Mouse (Mus musculus): Measurements from ENCODE around the gene Tada3.

The Tada3 gene

GRCm38 (mm10) chr6:113388960-113389359 is 11.3 kb upstream of the Tada3 start, which contains the start of gene Ttll3:
Ttll3 (plus strand) TSS chr6:113389260.
- no peak for DNase-seq (ENCODE audit: low read depth, low spot score)

GRCm38 (mm10) chr6:113386025-113386424 is 8.3 kb upstream of the Tada3 start:
- no peak for DNase-seq (ENCODE audit: low read depth, low spot score)

GRCm38 (mm10) chr6:113385160-113385714 is 7.6 kb upstream of the Tada3 start:
- DNase-seq (ENCODE audit: low read depth, low spot score), result no peak

GRCm38 (mm10) chr6:113384351-113384927 is 6.8 kb upstream of the Tada3 start:
- no peak for DNase-seq (ENCODE audit: low read depth, low spot score)

GRCm38 (mm10) chr6:113380480-113380879 is 2.8 kb upstream of the Tada3 start:
- no peak for DNase-seq (ENCODE audit: low read depth, low spot score)

GRCm38 (mm10) chr6:113379246-113379645 is 1.6 kb upstream of the Tada3 start:
- no peak for DNase-seq (ENCODE audit: low read depth, low spot score)

GRCm38 (mm10) chr6:113377172-113377495 is 549 bp downstream of the Tada3 start:
- DNase-seq (ENCODE audit: low read depth, low spot score), result no peak

GRCm38 (mm10) chr6:113373491-113373890 is 4.2 kb downstream of the Tada3 start:
- no peak for DNase-seq (ENCODE audit: low read depth, low spot score)

- no peak for DNase-seq (ENCODE audit: low read depth, low spot score)
These were observed 7.3 kb downstream of the Tada3 start for GRCm38 (mm10) chr6:113370194-113370929.

GRCm38 (mm10) chr6:113368577-113368976 is 9.1 kb downstream of the Tada3 start:
- no peak for DNase-seq (ENCODE audit: low read depth, low spot score)

GRCm38 (mm10) chr6:113368124-113368523 is 9.6 kb downstream of the Tada3 start:
- no peak for DNase-seq (ENCODE audit: low read depth, low spot score)

GRCm38 (mm10) chr6:113367574-113367973 is 10.1 kb downstream of the Tada3 start:
- DNase-seq (ENCODE audit: low read depth, low spot score), result no peak

GRCm38 (mm10) chr6:113366639-113367038 is 11.0 kb downstream of the Tada3 start:
- DNase-seq (ENCODE audit: low read depth, low spot score), result no peak

GRCm38 (mm10) chr6:113364518-113365135 is 13.1 kb downstream of the Tada3 start:
- no peak for DNase-seq (ENCODE audit: low read depth, low spot score)

- no peak for DNase-seq (ENCODE audit: low read depth, low spot score)
These were observed 15.4 kb downstream of the Tada3 start for GRCm38 (mm10) chr6:113362241-113362640.

- no peak for DNase-seq (ENCODE audit: low read depth, low spot score)
These were observed 16.2 kb downstream of the Tada3 start for GRCm38 (mm10) chr6:113361476-113361875.

GRCm38 (mm10) chr6:113353696-113354095 is 24.0 kb downstream of the Tada3 start:
- DNase-seq (ENCODE audit: low read depth, low spot score), result no peak

GRCm38 (mm10) chr6:113352820-113353219 is 24.9 kb downstream of the Tada3 start:
- DNase-seq (ENCODE audit: low read depth, low spot score), result no peak

GRCm38 (mm10) chr6:113351653-113352052 is 26.0 kb downstream of the Tada3 start:
- DNase-seq (ENCODE audit: low read depth, low spot score), result no peak

- DNase-seq (ENCODE audit: low read depth, low spot score), result no peak
These were observed 26.5 kb downstream of the Tada3 start for GRCm38 (mm10) chr6:113351161-113351560.

GRCm38 (mm10) chr6:113350538-113350937 is 27.1 kb downstream of the Tada3 start:
- DNase-seq (ENCODE audit: low read depth, low spot score), result no peak

GRCm38 (mm10) chr6:113346897-113347296 is 30.8 kb downstream of the Tada3 start:
- DNase-seq (ENCODE audit: low read depth, low spot score), result no peak

GRCm38 (mm10) chr6:113344321-113344720 is 33.4 kb downstream of the Tada3 start:
- no peak for DNase-seq (ENCODE audit: low read depth, low spot score)
